Comparison of ENCODE assay signal across 7 mouse cellular contexts in the genomic region with DNA sequence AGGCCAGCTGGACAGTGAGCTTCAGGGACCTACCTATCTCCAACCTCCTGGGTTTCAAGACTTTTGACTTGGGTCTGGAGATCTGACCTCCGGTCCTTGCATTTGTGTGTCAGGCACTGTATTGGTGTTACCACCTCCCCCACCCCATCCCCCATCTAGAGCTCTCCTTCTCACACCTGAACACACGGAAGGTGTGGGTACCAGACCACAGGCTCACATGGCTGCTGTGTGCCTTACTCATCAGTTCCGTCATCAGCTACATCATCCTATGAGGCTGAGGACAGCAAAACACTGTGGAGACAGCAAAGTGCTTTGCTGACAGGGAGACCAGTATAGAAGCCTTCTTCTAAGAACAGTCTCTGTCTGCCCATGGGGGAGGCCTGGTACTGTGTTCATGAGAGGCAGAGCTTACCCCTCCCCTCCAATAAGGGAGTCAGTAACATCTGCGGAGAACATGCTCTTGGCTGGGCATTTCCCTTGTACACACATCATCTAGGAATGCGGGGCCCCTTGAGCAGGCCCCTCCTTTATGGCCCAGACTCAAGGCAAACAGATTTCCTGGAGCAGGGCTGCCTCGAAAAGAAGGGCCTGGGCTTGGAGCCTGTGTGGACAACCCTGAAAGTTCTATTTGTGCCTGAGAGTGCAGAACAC. TPM values are rescaled to one million over a fixed set of nuclear protein-coding genes. Genes with fewer than 3 reads are reported as not detected.
DNase-seq lines count a peak whose midpoint lies in the region; ATAC-seq and TF ChIP-seq lines count a peak whose summit lies in the region.

No protein-coding gene starts in this region.

- peak; percentile 18 for DNase-seq in CH12.LX (ENCODE audit: extremely low read depth)
- DNase-seq in embryo, embryonic 9.5 days (ENCODE audit: extremely low spot score) = peak; percentile 29
- peak; percentile 56 for DNase-seq in limb, embryonic 11.5 days (ENCODE audit: low spot score)
- DNase-seq in cerebellum, adult 11-12 months = no peak
- no peak for DNase-seq in layer of hippocampus, adult 9-10 months (ENCODE audit: low spot score)

- dilution Hi-C loops in CH12.LX (cut with MboI; ENCODE audit: extremely low pct_ligation_motif_present, extremely low pct_unique_long_range_greater_than_20kb, low sequenced_read_pairs) = no loop called here

- H3K27ac ChIP-seq in CH12.LX (ENCODE audit: insufficient read depth, low read depth) = no peak overlapping the region
- peak overlapping the region; percentile 56 for H3K27ac ChIP-seq in heart, embryonic 15.5 days
- H3K27ac ChIP-seq in limb, embryonic 11.5 days (replicated peaks; ENCODE audit: low read depth, low read length) = no peak overlapping the region; the same call in 1 of the 2 replicates
- peak overlapping the region; percentile 86 for H3K27ac ChIP-seq in stomach, embryonic 15.5 days

- H3K9ac ChIP-seq in CH12.LX (ENCODE audit: insufficient read depth, low read depth) = no peak overlapping the region
- H3K9ac ChIP-seq in heart, embryonic 15.5 days = no peak overlapping the region
- H3K9ac ChIP-seq in limb, embryonic 11.5 days (ENCODE audit: low read length) = no peak overlapping the region
- no peak overlapping the region for H3K9ac ChIP-seq in stomach, embryonic 15.5 days

- H3K79me2 ChIP-seq in CH12.LX (replicated peaks; ENCODE audit: control insufficient read depth, extremely low read depth, insufficient read depth, poor library complexity, severe bottlenecking) = no peaks in the 10 kb centered on the region

- no peak for TF ChIP-seq EP300 in CH12.LX (IDR thresholded peaks at IDR 0.05; ENCODE audit: low read length)

- no peaks in the 10 kb centered on the region for H3K36me3 ChIP-seq in CH12.LX (replicated peaks in 1 of 2; ENCODE audit: control insufficient read depth in 1 of 2, insufficient read depth in 1 of 2, low read length in 1 of 2)
- H3K36me3 ChIP-seq in heart, embryonic 15.5 days = no peaks in the 10 kb centered on the region
- H3K36me3 ChIP-seq in limb, embryonic 11.5 days (ENCODE audit: control insufficient read depth, insufficient read depth, low read length) = no peaks in the 10 kb centered on the region
- H3K36me3 ChIP-seq in stomach, embryonic 15.5 days = no peaks in the 10 kb centered on the region

- H3K4me2 ChIP-seq in CH12.LX (ENCODE audit: insufficient read depth, low read depth, poor library complexity, severe bottlenecking) = no peak overlapping the region
- no peak overlapping the region for H3K4me2 ChIP-seq in heart, embryonic 15.5 days
- H3K4me2 ChIP-seq in limb, embryonic 11.5 days (ENCODE audit: low read depth, severe bottlenecking) = no peak overlapping the region
- no peak overlapping the region for H3K4me2 ChIP-seq in stomach, embryonic 15.5 days

- no peak for TF ChIP-seq POLR2A in CH12.LX (IDR thresholded peaks at IDR 0.05; ENCODE audit: low read depth, low read length)

- ATAC-seq in heart, embryonic 15.5 days (replicated peaks; ENCODE audit: insufficient number of reproducible peaks, insufficient read depth, low FRiP score, low read depth) = peak; percentile 93
- 0 out of 2 replicates have a peak, but pooled peaks have one; percentile 57 for ATAC-seq in limb, embryonic 11.5 days (ENCODE audit: insufficient number of reproducible peaks, low FRiP score, low TSS enrichment, low read depth)
- ATAC-seq in stomach, embryonic 15.5 days (ENCODE audit: insufficient read depth, low FRiP score, low read depth) = peak; percentile 90

- TF ChIP-seq RAD21 in CH12.LX (IDR thresholded peaks at IDR 0.05; ENCODE audit: low read depth, low read length) = no peak

- 41% methylated on average over 6 of the region's 6 CpGs for WGBS in heart, embryonic 15.5 days
- WGBS in limb, embryonic 11.5 days = 54% methylated on average over 6 of the region's 6 CpGs
- WGBS in stomach, embryonic 15.5 days = 38% methylated on average over 6 of the region's 6 CpGs

- TF ChIP-seq CTCF in CH12.LX (conservative IDR thresholded peaks at IDR 0.05 in 1 of 2, IDR thresholded peaks at IDR 0.05 in 1 of 2; ENCODE audit: low read depth in 2 of 2, low read length in 2 of 2) = no peak

- H3K27me3 ChIP-seq in CH12.LX (replicated peaks) = no peaks in the 10 kb centered on the region
- no peaks in the 10 kb centered on the region for H3K27me3 ChIP-seq in heart, embryonic 15.5 days
- H3K27me3 ChIP-seq in limb, embryonic 11.5 days (ENCODE audit: control insufficient read depth, insufficient read depth, low read length) = no peaks in the 10 kb centered on the region
- H3K27me3 ChIP-seq in stomach, embryonic 15.5 days (replicated peaks) = no peaks in the 10 kb centered on the region

- in situ Hi-C loops in CH12.LX (cut with MboI; ENCODE audit: low pct_ligation_motif_present, low pct_unique_long_range_greater_than_20kb, low sequenced_read_pairs) = no loop called here

- no peak overlapping the region for H3K4me3 ChIP-seq in CH12.LX (replicated peaks in 1 of 3; ENCODE audit: low read depth in 2 of 3, low read length in 2 of 3, poor library complexity in 1 of 3)
- no peak overlapping the region for H3K4me3 ChIP-seq in heart, embryonic 15.5 days
- H3K4me3 ChIP-seq in limb, embryonic 11.5 days (ENCODE audit: low read depth, low read length) = no peak overlapping the region
- no peak overlapping the region for H3K4me3 ChIP-seq in stomach, embryonic 15.5 days (replicated peaks)

- H3K9me3 ChIP-seq in CH12.LX (replicated peaks; ENCODE audit: low read length) = no peaks in the 10 kb centered on the region
- no peaks in the 10 kb centered on the region for H3K9me3 ChIP-seq in heart, embryonic 15.5 days (replicated peaks)
- no peaks in the 10 kb centered on the region for H3K9me3 ChIP-seq in limb, embryonic 11.5 days (ENCODE audit: control insufficient read depth, low read length)
- no peaks in the 10 kb centered on the region for H3K9me3 ChIP-seq in stomach, embryonic 15.5 days

- peaks cover 5 to 30% of the 10 kb centered on the region in 2 experiments for H3K4me1 ChIP-seq in CH12.LX (ENCODE audit: control insufficient read depth in 1 of 2, insufficient read depth in 2 of 2)
- peaks cover 12% of the 10 kb centered on the region for H3K4me1 ChIP-seq in heart, embryonic 15.5 days (replicated peaks)
- H3K4me1 ChIP-seq in limb, embryonic 11.5 days (ENCODE audit: control insufficient read depth, insufficient read depth, low read length) = 0 out of 2 replicates have a peak, but pooled peaks cover 3% of the 10 kb centered on the region
- H3K4me1 ChIP-seq in stomach, embryonic 15.5 days = peaks cover 12% of the 10 kb centered on the region

TF ChIP-seq in CH12.LX, 34 proteins besides CTCF, POLR2A, EP300 and RAD21:
- TF ChIP-seq RCOR1 (conservative IDR thresholded peaks at IDR 0.05; ENCODE audit: low read depth, low read length) (no peak), BHLHE40 (IDR thresholded peaks at IDR 0.05; ENCODE audit: low read depth, low read length) (peak; percentile 67)

RNA-seq across cellular contexts. Expression of a gene that starts 19.6 kb away (rescaled TPM):
- 10.3 and 13.4 TPM in 2 replicates for total RNA-seq in CH12.LX (2012; rRNA removed)
- total RNA-seq in CH12.LX (2014; rRNA removed) = 17.8 and 21.4 TPM in 2 replicates
- 17.4 and 18.2 TPM in 2 replicates for polyA plus RNA-seq in CH12.LX (2012; ENCODE audit: insufficient read length, low read depth)
- 23.3 and 28.6 TPM in 2 replicates for polyA plus RNA-seq in heart, embryonic 15.5 days (2015; fragmentation: Nextera tagmentation; extraction: Ambion mirVana)
- 91.4 and 94.8 TPM in 2 replicates for polyA plus RNA-seq in limb, embryonic 11.5 days (2014; fragmentation: Nextera tagmentation; extraction: Ambion mirVana)
- 37.8 and 38.7 TPM in 2 replicates for polyA plus RNA-seq in stomach, embryonic 15.5 days (2015; fragmentation: Nextera tagmentation; extraction: Ambion mirVana)

Comparison
In these comparisons a context has a peak if more than half of its experiments do, and no peak if none do; other contexts are left out.
1. DNase-seq: peak in CH12.LX (single experiment), embryo, embryonic 9.5 days (single experiment) and limb, embryonic 11.5 days (single experiment); none in cerebellum, adult 11-12 months (single experiment) and layer of hippocampus, adult 9-10 months (single experiment).
2. H3K27ac ChIP-seq: peak in heart, embryonic 15.5 days (single experiment) and stomach, embryonic 15.5 days (single experiment); none in CH12.LX (single experiment) and limb, embryonic 11.5 days (single experiment).
3. Peak in every context shown above with its lines, with median percentiles within 50 percentile points of each other: ATAC-seq.